Mouse (Mus musculus) lung, embryonic 14.5 days (tissue): Measurements from ENCODE around the gene Gm10644. TPM values are rescaled to one million over a fixed set of nuclear protein-coding genes. Genes with fewer than 3 reads are reported as not detected.

Experiments
- ATAC-seq: fragments of 200-750 bp; cut with Nextera tagmentation; 2 replicates; pipeline ENCODE4 v1.8.0; 2017; ENCODE audit warnings: mild to moderate bottlenecking, moderate TSS enrichment, moderate library complexity; ENCODE audit not compliant: insufficient read depth
- DNase-seq: peaks from one replicate; pipeline ENCODE4 v3.0.0-alpha.2; 2015
- H3K27ac ChIP-seq: fragments of 300-500 bp; sonication (generic); 2 replicates; pipeline ENCODE4 v1.5.1; 2014; ENCODE audit warnings: low read depth, mild to moderate bottlenecking, moderate library complexity
- H3K27me3 ChIP-seq: fragments of 300-500 bp; sonication (generic); 2 replicates; pipeline ENCODE4 v1.6.1; 2014; ENCODE audit warnings: low read length, control low read depth; ENCODE audit not compliant: insufficient read depth
- H3K36me3 ChIP-seq: fragments of 300-500 bp; sonication (generic); 2 replicates; pipeline ENCODE4 v1.6.1; 2014; ENCODE audit warnings: control low read depth; ENCODE audit not compliant: insufficient read depth
- H3K4me1 ChIP-seq: fragments of 300-500 bp; sonication (generic); 2 replicates; pipeline ENCODE4 v1.6.1; 2014; ENCODE audit warnings: antibody characterized with exemption, control low read depth; ENCODE audit not compliant: insufficient read depth
- H3K4me2 ChIP-seq: fragments of 300-500 bp; sonication (generic); 2 replicates; pipeline ENCODE4 v1.6.1; 2014; ENCODE audit warnings: mild to moderate bottlenecking
- H3K4me3 ChIP-seq: fragments of 300-500 bp; sonication (generic); 2 replicates; pipeline ENCODE4 v1.5.1; 2014; ENCODE audit warnings: low read depth, low read length
- H3K9ac ChIP-seq: fragments of 300-500 bp; sonication (generic); 2 replicates; pipeline ENCODE4 v1.6.1; 2014
- H3K9me3 ChIP-seq: fragments of 300-500 bp; sonication (generic); 2 replicates; pipeline ENCODE4 v1.6.1; 2016; ENCODE audit warnings: low read depth, low read length, control low read depth
- CTCF ChIP-seq: IDR thresholded peaks from 2 replicates; pipeline ENCODE4 v1.5.1; 2016; ENCODE audit warnings: antibody characterized with exemption, low read depth
- WGBS: fragments of 180-500 bp; shearing (Covaris S2); extraction: QIAGEN DNeasy Blood & Tissue Kit; methylation state at CpG from one replicate; pipeline ENCODE4 v1.1.7; 2014; 5-methylcytosine and 5-hydroxymethylcytosine counted together
- polyA plus RNA-seq: library from polyadenylated mRNA; unstranded; fragments of >200 nt; fragmentation: Nextera tagmentation; extraction: Ambion mirVana; gene quantifications from 2 replicates; pipeline ENCODE4 v1.2.1, GENCODE M21; 2014

Gene Gm10644
- polyA plus RNA-seq, 1 experiment from 2014 or later: 0.50 TPM

- H3K9me3 ChIP-seq: no peaks in the 10 kb centered on the region
- peaks cover 4% of the 10 kb centered on the region; the same call in 1 of the 2 replicates for H3K4me1 ChIP-seq
- H3K4me2 ChIP-seq: peak within 1 kb of the TSS; percentile 88
- peak within 1 kb of the TSS; percentile 84 for H3K9ac ChIP-seq
- WGBS: under 1% methylated on average over 81 of the region's 94 CpGs
- no peak for TF ChIP-seq CTCF
- H3K27ac ChIP-seq: peak within 1 kb of the TSS; percentile 60; the same call in 1 of the 2 replicates
- H3K36me3 ChIP-seq: peaks cover 25% of the 10 kb centered on the region
- DNase-seq (peak; percentile 99), ATAC-seq (peak; percentile 100)
- H3K27me3 ChIP-seq: no peaks in the 10 kb centered on the region
- H3K4me3 ChIP-seq: peak within 1 kb of the TSS; percentile 97
Measured at GRCm38 (mm10) chr8:83972150-83973120, 17.4 kb upstream of the Gm10644 start, which contains the start of gene Prkaca. Gene Prkaca (plus strand): TSS chr8:83972993.

GRCm38 (mm10) chr8:83971661-83972060 lies 16.7 kb upstream of the Gm10644 start:
- peaks cover 27% of the 10 kb centered on the region for H3K36me3 ChIP-seq
- no peaks in the 10 kb centered on the region for H3K9me3 ChIP-seq
- peak overlapping the region; percentile 88 for H3K4me2 ChIP-seq
- DNase-seq (no peak), ATAC-seq (no peak)
- WGBS: 75% methylated on average over 6 of the region's 6 CpGs
- no peak for TF ChIP-seq CTCF
- H3K9ac ChIP-seq: no peak overlapping the region
- no peaks in the 10 kb centered on the region for H3K27me3 ChIP-seq
- H3K27ac ChIP-seq: no peak overlapping the region
- H3K4me3 ChIP-seq: peak overlapping the region; percentile 97
- no peaks in the 10 kb centered on the region for H3K4me1 ChIP-seq

- Histone ChIP-seq H3K9me3 (no peaks in the 10 kb centered on the region), H3K27ac (no peak overlapping the region), H3K36me3 (peaks cover 27% of the 10 kb centered on the region), H3K27me3 (no peaks in the 10 kb centered on the region), H3K4me1 (no peaks in the 10 kb centered on the region), H3K9ac (no peak overlapping the region), H3K4me2 (no peak overlapping the region), H3K4me3 (no peak overlapping the region)
- DNase-seq (no peak), ATAC-seq (no peak)
- WGBS: 90% methylated on average over 4 of the region's 4 CpGs
- no peak for TF ChIP-seq CTCF
Measured at GRCm38 (mm10) chr8:83971121-83971520, 16.1 kb upstream of the Gm10644 start.

- Histone ChIP-seq H3K4me3 (no peak overlapping the region), H3K4me2 (no peak overlapping the region), H3K27me3 (no peaks in the 10 kb centered on the region), H3K27ac (no peak overlapping the region), H3K36me3 (peaks cover 36% of the 10 kb centered on the region), H3K9me3 (no peaks in the 10 kb centered on the region), H3K4me1 (no peaks in the 10 kb centered on the region), H3K9ac (no peak overlapping the region)
- DNase-seq (no peak), ATAC-seq (no peak)
- TF ChIP-seq CTCF: no peak
- WGBS: 90% methylated on average over 7 of the region's 7 CpGs
Measured at GRCm38 (mm10) chr8:83967701-83968100, 12.7 kb upstream of the Gm10644 start.

- Histone ChIP-seq H3K9me3 (no peaks in the 10 kb centered on the region), H3K27me3 (no peaks in the 10 kb centered on the region), H3K27ac (no peak overlapping the region), H3K4me1 (no peaks in the 10 kb centered on the region), H3K4me2 (no peak overlapping the region), H3K9ac (no peak overlapping the region), H3K4me3 (no peak overlapping the region), H3K36me3 (peaks cover 30% of the 10 kb centered on the region)
- ATAC-seq (no peak), DNase-seq (no peak)
- no peak for TF ChIP-seq CTCF
- whole genome bisulfite sequencing: 80% methylated on average over 5 of the region's 5 CpGs
Measured at GRCm38 (mm10) chr8:83964015-83964765, 9.2 kb upstream of the Gm10644 start.

- H3K4me1 ChIP-seq: peaks cover 9% of the 10 kb centered on the region
- no peaks in the 10 kb centered on the region for H3K27me3 ChIP-seq
- H3K4me2 ChIP-seq: peak overlapping the region; percentile 92
- peak; percentile 65 for DNase-seq
- WGBS: 23% methylated on average over 1 of the region's 1 CpGs
- peak; percentile 48 for TF ChIP-seq CTCF
- peak overlapping the region; percentile 58 for H3K9ac ChIP-seq
- no peaks in the 10 kb centered on the region for H3K9me3 ChIP-seq
- peak overlapping the region; percentile 73 for H3K4me3 ChIP-seq
- H3K36me3 ChIP-seq: 0 out of 2 replicates have a peak, but pooled peaks cover 3% of the 10 kb centered on the region
- no peak overlapping the region for H3K27ac ChIP-seq
- no peak for ATAC-seq
Measured at GRCm38 (mm10) chr8:83956789-83957188, 1.8 kb upstream of the Gm10644 start.

- Histone ChIP-seq H3K27me3 (no peaks in the 10 kb centered on the region), H3K4me1 (peaks cover 9% of the 10 kb centered on the region), H3K27ac (no peak overlapping the region), H3K9ac (peak overlapping the region; percentile 58), H3K4me2 (peak overlapping the region; percentile 92), H3K36me3 (0 out of 2 replicates have a peak, but pooled peaks cover 3% of the 10 kb centered on the region), H3K4me3 (peak overlapping the region; percentile 73), H3K9me3 (no peaks in the 10 kb centered on the region)
- WGBS: under 1% methylated on average over 15 of the region's 15 CpGs
- DNase-seq: no peak
- no peak for ATAC-seq
- no peak for TF ChIP-seq CTCF
Measured at GRCm38 (mm10) chr8:83955958-83956218, 883 bp upstream of the Gm10644 start.
